Mouse (Mus musculus) T-helper 17 cell (primary cell): ENCODE measurements around the gene Ier2.

Experiments used
- in situ Hi-C, 2 experiments: fragments of 300-600 bp; cut with MboI, MseI; formaldehyde crosslinking; loops; 1 replicate in 1 of 2; 2 replicates in 1 of 2; pipeline ENCODE4 v1.15.1; 2025; ENCODE audit warnings: high pct_unique_total_duplicates in 2 of 2

Gene Ier2

GRCm38 (mm10) chr8:84698929-84699401 is 36.3 kb upstream of the Ier2 start:
- in situ Hi-C loops: loop anchor here in 1 of 2 experiments (5.0 kb wide), 1 partner anchor 62 kb away; no protein-coding TSS in a partner anchor

GRCm38 (mm10) chr8:84698288-84698687 is 35.6 kb upstream of the Ier2 start:
- in situ Hi-C loops: loop anchor here in 1 of 2 experiments (5.0 kb wide), 1 partner anchor 61 kb away; no protein-coding TSS in a partner anchor

GRCm38 (mm10) chr8:84697166-84698130 is 34.8 kb upstream of the Ier2 start:
- in situ Hi-C loops: loop anchor here in 1 of 2 experiments (5.0 kb wide), 1 partner anchor 60 kb away; no protein-coding TSS in a partner anchor

GRCm38 (mm10) chr8:84695140-84695539 is 32.5 kb upstream of the Ier2 start:
- in situ Hi-C loops: loop anchor here in 1 of 2 experiments (5.0 kb wide), 1 partner anchor 58 kb away; no protein-coding TSS in a partner anchor

GRCm38 (mm10) chr8:84693332-84693731 is 30.7 kb upstream of the Ier2 start:
- in situ Hi-C loops: no loop called here

GRCm38 (mm10) chr8:84689091-84689915 is 26.7 kb upstream of the Ier2 start:
- in situ Hi-C loops: no loop called here

- in situ Hi-C loops: no loop called here
Measured at GRCm38 (mm10) chr8:84687705-84688100, 25.1 kb upstream of the Ier2 start, which contains the start of gene Nacc1. Gene Nacc1 (minus strand): TSS chr8:84687862.

- in situ Hi-C loops: no loop called here
Measured at GRCm38 (mm10) chr8:84687003-84687704, 24.5 kb upstream of the Ier2 start.

GRCm38 (mm10) chr8:84686191-84687002 is 23.7 kb upstream of the Ier2 start, which contains the start of gene Trmt1:
Gene Trmt1 (plus strand): TSS chr8:84686307.
- in situ Hi-C loops: no loop called here

- in situ Hi-C loops: no loop called here
Measured at GRCm38 (mm10) chr8:84684537-84684936, 21.9 kb upstream of the Ier2 start.

GRCm38 (mm10) chr8:84682257-84682656 is 19.6 kb upstream of the Ier2 start:
- in situ Hi-C loops: no loop called here

GRCm38 (mm10) chr8:84681476-84681875 is 18.8 kb upstream of the Ier2 start:
- in situ Hi-C loops: no loop called here

- in situ Hi-C loops: loop anchor here in 1 of 2 experiments (10.0 kb wide), 1 partner anchor 607 kb away; no protein-coding TSS in a partner anchor
Measured at GRCm38 (mm10) chr8:84677305-84677704, 14.7 kb upstream of the Ier2 start.

- in situ Hi-C loops: loop anchor here in 1 of 2 experiments (10.0 kb wide), 1 partner anchor 614 kb away; no protein-coding TSS in a partner anchor
Measured at GRCm38 (mm10) chr8:84670295-84671006, 7.8 kb upstream of the Ier2 start.

- in situ Hi-C loops: no loop called here
Measured at GRCm38 (mm10) chr8:84668731-84669485, 6.3 kb upstream of the Ier2 start.

- in situ Hi-C loops: no loop called here
Measured at GRCm38 (mm10) chr8:84668081-84668480, 5.4 kb upstream of the Ier2 start.

GRCm38 (mm10) chr8:84665385-84665893 is 2.8 kb upstream of the Ier2 start:
- in situ Hi-C loops: no loop called here
